16 mouse cellular contexts compared by ENCODE assay signal in genomic region chr9:53426726-53427125, GRCm38 (mm10). TPM values are rescaled to one million over a fixed set of nuclear protein-coding genes. Genes with fewer than 3 reads are reported as not detected.
"Had no signal": no experiment of that assay in that cellular context is flagged by ENCODE, and none has a peak within 500 bp of the region (broad histone marks: within the 10 kb centered on the region; RNA-seq: fewer than 3 reads in every experiment).

No protein-coding gene starts in this region.

- H3K27me3 ChIP-seq: limb, embryonic 12.5 days; lung, embryonic 15.5 days; midbrain, embryonic 13.5 days; neural tube, embryonic 15.5 days had no signal

- DNase-seq: kidney, adult 8-10 months; kidney, postnatal 36 days; layer of hippocampus, adult 9-11 months; layer of hippocampus, postnatal 36 days; lung, postnatal 14 days; right cerebral cortex, adult 18-20 months; right cerebral cortex, postnatal 25 days had no signal

- H3K4me3 ChIP-seq: limb, embryonic 12.5 days; lung, embryonic 15.5 days; midbrain, embryonic 13.5 days; neural tube, embryonic 15.5 days had no signal

- H3K36me3 ChIP-seq: limb, embryonic 12.5 days; lung, embryonic 15.5 days; midbrain, embryonic 13.5 days; neural tube, embryonic 15.5 days had no signal

- H3K9ac ChIP-seq: limb, embryonic 12.5 days; lung, embryonic 15.5 days; midbrain, embryonic 13.5 days; neural tube, embryonic 15.5 days had no signal

- H3K4me2 ChIP-seq: limb, embryonic 12.5 days; lung, embryonic 15.5 days; midbrain, embryonic 13.5 days; neural tube, embryonic 15.5 days had no signal

- H3K4me1 ChIP-seq: midbrain, embryonic 13.5 days; neural tube, embryonic 15.5 days had no signal

- H3K9me3 ChIP-seq: limb, embryonic 12.5 days; lung, embryonic 15.5 days; midbrain, embryonic 13.5 days; neural tube, embryonic 15.5 days had no signal

- ATAC-seq: intestine, postnatal 0 days; midbrain, embryonic 13.5 days had no signal

- H3K27ac ChIP-seq: kidney, postnatal 0 days; limb, embryonic 12.5 days; lung, embryonic 15.5 days; midbrain, embryonic 13.5 days; neural tube, embryonic 15.5 days had no signal

RNA-seq across cellular contexts. Expression of gene 4930550C14Rik, which starts 24.6 kb away (rescaled TPM):
- total RNA-seq: midbrain, postnatal 0 days had no signal
- polyA plus RNA-seq: liver, adult 2 months; small intestine, adult 2 months had no signal
